Mouse (Mus musculus): ENCODE results near the gene Acad9. TPM values are rescaled to one million over a fixed set of nuclear protein-coding genes. Genes with fewer than 3 reads are reported as not detected.

Acad9 gene
- polyA plus RNA-seq, 1 experiment from 2014 or later, result 99.5 TPM

DNA sequence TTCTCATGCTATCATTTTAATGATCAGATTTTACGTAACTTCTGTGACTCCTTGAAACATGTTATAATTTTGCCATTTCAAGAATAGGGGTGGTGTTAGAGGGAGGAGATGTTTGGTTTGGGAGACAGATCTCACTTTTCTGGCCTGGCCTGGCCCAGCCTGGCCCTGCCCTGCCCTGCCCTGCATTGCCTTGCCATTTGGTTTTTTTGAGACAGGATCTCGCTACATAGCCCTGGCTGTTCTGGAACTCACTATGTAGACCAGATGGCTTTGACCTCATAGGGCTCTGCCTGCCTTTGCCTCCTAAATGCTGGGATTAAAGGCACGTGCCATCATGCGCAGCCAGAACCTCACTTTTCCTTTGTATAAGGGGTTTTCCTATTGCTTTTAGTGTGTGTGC, 4.7 kb downstream of the Acad9 start:
- no peak for DNase-seq (ENCODE audit: low spot score)
- no peaks in the 10 kb centered on the region for H3K27me3 ChIP-seq (ENCODE audit: low read depth, poor library complexity, severe bottlenecking)
- H3K4me3 ChIP-seq, result no peak overlapping the region
- H3K27ac ChIP-seq (replicated peaks), result no peak overlapping the region
- 95% methylated on average over 4 of the region's 4 CpGs for WGBS
- peaks cover 42% of the 10 kb centered on the region for H3K36me3 ChIP-seq
- H3K4me1 ChIP-seq, result peaks cover 17% of the 10 kb centered on the region
- H3K9me3 ChIP-seq (replicated peaks), result no peaks in the 10 kb centered on the region

GRCm38 (mm10) chr3:36071047-36071446, 5.3 kb downstream of the Acad9 start:
- Histone ChIP-seq H3K9me3 (replicated peaks) (no peaks in the 10 kb centered on the region), H3K27me3 (ENCODE audit: low read depth, poor library complexity, severe bottlenecking) (no peaks in the 10 kb centered on the region), H3K27ac (replicated peaks) (no peak overlapping the region), H3K4me1 (peaks cover 16% of the 10 kb centered on the region), H3K4me3 (no peak overlapping the region), H3K36me3 (peaks cover 48% of the 10 kb centered on the region)
- DNase-seq (ENCODE audit: low spot score), result no peak
- 96% methylated on average over 5 of the region's 5 CpGs for WGBS

- H3K27me3 ChIP-seq (ENCODE audit: low read depth, poor library complexity, severe bottlenecking), result no peaks in the 10 kb centered on the region
- peaks cover 80% of the 10 kb centered on the region for H3K36me3 ChIP-seq
- H3K27ac ChIP-seq (replicated peaks), result no peak overlapping the region
- no peak overlapping the region for H3K4me3 ChIP-seq
- no peak for DNase-seq (ENCODE audit: low spot score)
- no peaks in the 10 kb centered on the region for H3K9me3 ChIP-seq (replicated peaks)
- 97% methylated on average over 6 of the region's 6 CpGs for WGBS
- H3K4me1 ChIP-seq, result no peaks in the 10 kb centered on the region
Measured at GRCm38 (mm10) chr3:36074231-36074630, 8.5 kb downstream of the Acad9 start.

GRCm38 (mm10) chr3:36075466-36075865, 9.7 kb downstream of the Acad9 start:
- Histone ChIP-seq H3K36me3 (peaks cover 82% of the 10 kb centered on the region), H3K9me3 (replicated peaks) (no peaks in the 10 kb centered on the region), H3K27ac (replicated peaks) (no peak overlapping the region), H3K4me3 (no peak overlapping the region), H3K27me3 (ENCODE audit: low read depth, poor library complexity, severe bottlenecking) (no peaks in the 10 kb centered on the region), H3K4me1 (no peaks in the 10 kb centered on the region)
- 95% methylated on average over 6 of the region's 6 CpGs for WGBS
- DNase-seq (ENCODE audit: low spot score), result no peak

DNA sequence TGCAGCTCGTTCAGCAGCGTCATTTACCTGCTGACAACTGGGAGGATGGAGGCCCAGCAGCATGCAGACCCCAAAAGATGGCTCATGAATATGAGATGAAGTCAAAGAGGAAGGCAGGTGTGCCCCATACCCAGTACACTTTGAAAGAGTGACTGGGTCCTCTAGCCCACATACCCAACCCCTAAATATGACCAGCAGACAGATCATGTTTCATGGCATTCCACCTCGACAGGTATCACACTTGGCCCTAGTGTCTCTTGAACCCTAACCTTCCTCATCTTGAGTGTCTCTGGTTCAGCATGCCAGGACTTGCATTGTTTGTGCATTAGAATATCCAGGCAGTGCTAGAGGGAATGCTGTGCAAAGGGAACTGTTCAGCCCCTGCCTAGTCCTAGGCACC, 11.6 kb downstream of the Acad9 start:
- 97% methylated on average over 3 of the region's 3 CpGs for WGBS
- peaks cover 91% of the 10 kb centered on the region for H3K36me3 ChIP-seq

DNA sequence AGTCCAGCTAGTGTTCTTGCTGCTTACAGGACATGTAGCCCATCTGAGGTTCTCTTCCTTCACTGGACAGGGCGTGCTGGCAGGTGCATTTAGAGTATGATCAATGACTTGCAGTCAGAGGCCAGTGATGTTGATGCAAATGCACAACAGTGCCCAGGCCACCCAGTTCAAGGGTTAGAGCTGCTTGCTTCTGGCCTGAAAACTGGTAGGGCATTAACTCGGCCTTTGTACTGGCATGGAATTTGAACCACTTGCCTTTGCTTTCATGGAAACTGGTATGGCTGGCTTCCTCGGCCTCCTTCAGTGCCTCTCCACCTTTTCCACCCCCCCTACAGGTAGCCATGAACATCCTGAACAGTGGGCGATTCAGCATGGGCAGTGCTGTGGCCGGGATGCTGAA, 14.1 kb downstream of the Acad9 start:
- H3K27me3 ChIP-seq (ENCODE audit: low read depth, poor library complexity, severe bottlenecking), result no peaks in the 10 kb centered on the region
- no peak overlapping the region for H3K27ac ChIP-seq (replicated peaks)
- no peak for DNase-seq (ENCODE audit: low spot score)
- H3K36me3 ChIP-seq, result peaks cover 96% of the 10 kb centered on the region
- WGBS, result 91% methylated on average over 5 of the region's 5 CpGs
- H3K4me1 ChIP-seq, result no peaks in the 10 kb centered on the region
- no peaks in the 10 kb centered on the region for H3K9me3 ChIP-seq (replicated peaks)
- no peak overlapping the region for H3K4me3 ChIP-seq

More for the DNA sequence above, 11.6 kb downstream of the Acad9 start:
- no peaks in the 10 kb centered on the region for H3K9me3 ChIP-seq (replicated peaks)
- no peak overlapping the region for H3K4me3 ChIP-seq
- no peaks in the 10 kb centered on the region for H3K4me1 ChIP-seq
- H3K27me3 ChIP-seq (ENCODE audit: low read depth, poor library complexity, severe bottlenecking), result no peaks in the 10 kb centered on the region
- no peak overlapping the region for H3K27ac ChIP-seq (replicated peaks)
- DNase-seq (ENCODE audit: low spot score), result no peak

- Histone ChIP-seq H3K4me3 (no peak overlapping the region), H3K9me3 (replicated peaks) (no peaks in the 10 kb centered on the region), H3K27me3 (ENCODE audit: low read depth, poor library complexity, severe bottlenecking) (no peaks in the 10 kb centered on the region), H3K4me1 (no peaks in the 10 kb centered on the region), H3K36me3 (peaks cover 96% of the 10 kb centered on the region), H3K27ac (replicated peaks) (no peak overlapping the region)
- WGBS, result 96% methylated on average over 5 of the region's 5 CpGs
- no peak for DNase-seq (ENCODE audit: low spot score)
Measured at GRCm38 (mm10) chr3:36080741-36081140, 15.0 kb downstream of the Acad9 start.

DNA sequence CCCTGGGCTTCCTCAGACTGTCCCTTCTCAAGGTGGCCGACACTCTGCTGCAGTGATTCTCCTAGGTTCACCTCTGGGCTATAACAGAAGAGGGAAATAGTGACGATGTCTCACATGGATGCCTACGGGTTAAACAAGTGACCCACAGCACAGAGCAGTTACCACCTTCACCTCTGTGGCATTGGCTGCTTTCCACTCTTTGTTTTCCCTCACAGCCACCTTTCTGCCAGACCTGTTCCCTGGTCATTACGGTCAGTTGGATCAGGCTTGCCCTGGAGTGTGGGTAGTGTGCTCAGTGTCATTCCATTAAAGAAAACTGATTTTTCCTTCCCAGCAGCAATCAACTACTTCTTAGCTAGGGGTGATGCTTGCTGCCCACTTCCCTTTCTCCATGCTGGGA, 17.1 kb downstream of the Acad9 start:
- DNase-seq (ENCODE audit: low spot score), result peak; percentile 6
- Histone ChIP-seq H3K27me3 (ENCODE audit: low read depth, poor library complexity, severe bottlenecking) (no peaks in the 10 kb centered on the region), H3K4me1 (no peaks in the 10 kb centered on the region), H3K4me3 (no peak overlapping the region), H3K9me3 (replicated peaks) (no peaks in the 10 kb centered on the region), H3K36me3 (peaks cover 96% of the 10 kb centered on the region), H3K27ac (replicated peaks) (no peak overlapping the region)
- WGBS, result 91% methylated on average over 4 of the region's 4 CpGs

- Histone ChIP-seq H3K4me3 (no peak overlapping the region), H3K9me3 (replicated peaks) (no peaks in the 10 kb centered on the region), H3K27me3 (ENCODE audit: low read depth, poor library complexity, severe bottlenecking) (no peaks in the 10 kb centered on the region), H3K27ac (replicated peaks) (no peak overlapping the region), H3K4me1 (no peaks in the 10 kb centered on the region), H3K36me3 (peaks cover 96% of the 10 kb centered on the region)
- WGBS, result 91% methylated on average over 7 of the region's 7 CpGs
- peak; percentile 3 for DNase-seq (ENCODE audit: low spot score)
Measured at GRCm38 (mm10) chr3:36083381-36083780, 17.6 kb downstream of the Acad9 start.

DNA sequence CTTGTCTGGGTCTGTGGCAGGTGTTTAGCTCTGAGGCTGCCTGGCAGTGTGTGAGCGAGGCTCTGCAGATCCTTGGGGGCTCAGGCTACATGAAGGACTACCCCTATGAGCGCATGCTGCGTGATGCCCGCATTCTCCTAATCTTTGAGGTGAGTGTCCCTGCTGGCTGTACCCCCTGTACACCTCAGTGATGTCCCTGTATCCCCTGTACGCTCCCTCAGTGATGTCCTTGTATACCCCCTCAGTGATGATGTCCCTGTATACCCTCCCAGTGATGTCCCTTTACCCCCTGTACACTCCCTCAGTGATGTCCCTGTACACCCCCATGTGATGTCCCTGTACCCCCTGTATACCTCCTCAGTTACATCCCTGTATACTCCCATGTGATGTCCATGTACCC, 19.6 kb downstream of the Acad9 start:
- H3K36me3 ChIP-seq, result peaks cover 96% of the 10 kb centered on the region
- DNase-seq (ENCODE audit: low spot score), result peak; percentile 7

GRCm38 (mm10) chr3:36087591-36087990, 21.8 kb downstream of the Acad9 start:
- Histone ChIP-seq H3K27ac (replicated peaks) (no peak overlapping the region), H3K4me1 (no peaks in the 10 kb centered on the region), H3K9me3 (replicated peaks) (no peaks in the 10 kb centered on the region), H3K4me3 (no peak overlapping the region), H3K27me3 (ENCODE audit: low read depth, poor library complexity, severe bottlenecking) (no peaks in the 10 kb centered on the region), H3K36me3 (peaks cover 89% of the 10 kb centered on the region)
- DNase-seq (ENCODE audit: low spot score), result peak; percentile 8
- WGBS, result 87% methylated on average over 9 of the region's 9 CpGs

More for the DNA sequence above, 19.6 kb downstream of the Acad9 start:
- Histone ChIP-seq H3K27ac (replicated peaks) (no peak overlapping the region), H3K9me3 (replicated peaks) (no peaks in the 10 kb centered on the region), H3K4me1 (no peaks in the 10 kb centered on the region), H3K4me3 (no peak overlapping the region), H3K27me3 (ENCODE audit: low read depth, poor library complexity, severe bottlenecking) (no peaks in the 10 kb centered on the region)
- WGBS, result 94% methylated on average over 5 of the region's 5 CpGs

DNA sequence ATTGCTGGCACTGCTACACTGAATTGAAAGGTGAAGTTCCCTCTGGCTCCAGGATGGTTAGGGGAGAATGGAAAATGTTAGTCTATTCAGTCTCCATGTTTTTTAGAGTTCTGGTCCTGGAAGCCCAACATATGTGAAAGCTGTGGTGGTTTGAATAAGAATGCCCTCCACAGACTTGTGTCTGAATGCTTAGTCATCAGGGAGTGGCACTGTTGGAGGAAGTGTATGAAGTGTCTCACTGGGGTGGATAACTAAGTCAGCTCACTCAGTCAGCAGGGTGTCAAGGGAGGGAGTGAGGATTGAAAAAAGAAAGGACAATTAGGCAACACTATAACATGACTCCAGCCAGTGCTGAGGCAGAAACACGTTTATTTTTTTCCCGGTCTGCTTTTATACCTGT, 29.6 kb downstream of the Acad9 start:
- WGBS, result 86% methylated on average over 2 of the region's 2 CpGs
- no peak for DNase-seq (ENCODE audit: low spot score)
- H3K4me1 ChIP-seq, result no peaks in the 10 kb centered on the region

DNA sequence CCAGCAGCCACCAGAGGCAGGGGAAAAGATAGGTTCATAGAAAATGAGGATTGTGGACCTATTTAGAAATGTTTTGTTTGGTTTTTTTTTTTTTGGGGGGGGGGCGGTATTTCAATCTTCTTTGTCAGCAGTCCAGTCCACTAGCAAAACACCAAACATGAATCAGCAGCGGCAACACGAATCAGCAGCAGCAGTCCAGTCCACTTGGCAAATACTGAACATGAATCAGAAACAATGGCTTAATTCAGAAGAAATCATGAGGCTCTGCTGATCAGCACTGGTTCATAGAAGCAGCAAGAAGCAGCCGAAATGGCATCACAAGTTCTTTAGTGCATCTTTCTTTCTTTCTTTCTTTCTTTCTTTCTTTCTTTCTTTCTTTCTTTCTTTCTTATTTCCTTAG, 50.3 kb downstream of the Acad9 start:
- 80% methylated on average over 4 of the region's 4 CpGs for WGBS
- no peak overlapping the region for H3K4me3 ChIP-seq
- no peak for DNase-seq (ENCODE audit: low spot score)
- no peaks in the 10 kb centered on the region for H3K36me3 ChIP-seq
- H3K4me1 ChIP-seq, result no peaks in the 10 kb centered on the region
- no peak overlapping the region for H3K27ac ChIP-seq (replicated peaks)
- no peaks in the 10 kb centered on the region for H3K27me3 ChIP-seq (ENCODE audit: low read depth, poor library complexity, severe bottlenecking)
- H3K9me3 ChIP-seq (replicated peaks), result no peaks in the 10 kb centered on the region

More for the DNA sequence above, 29.6 kb downstream of the Acad9 start:
- Histone ChIP-seq H3K9me3 (replicated peaks) (no peaks in the 10 kb centered on the region), H3K27ac (replicated peaks) (no peak overlapping the region), H3K4me3 (no peak overlapping the region), H3K27me3 (ENCODE audit: low read depth, poor library complexity, severe bottlenecking) (no peaks in the 10 kb centered on the region), H3K36me3 (peaks cover 27% of the 10 kb centered on the region)

Measured in midbrain, embryonic 10.5 days (tissue).